Mouse (Mus musculus) megakaryocyte, embryonic 14.5 days (primary cell): ENCODE results near the gene Fgfr2.

Source experiments
- FLI1 ChIP-seq: IDR thresholded peaks from 2 replicates; pipeline ENCODE4 v1.6.1; 2012; ENCODE audit warnings: low read length, inconsistent platforms, mixed read lengths
- GATA1 ChIP-seq: IDR thresholded peaks from 3 replicates; pipeline ENCODE4 v1.6.1; 2012; ENCODE audit warnings: mixed read lengths, low read length, inconsistent platforms, borderline replicate concordance

DNA sequence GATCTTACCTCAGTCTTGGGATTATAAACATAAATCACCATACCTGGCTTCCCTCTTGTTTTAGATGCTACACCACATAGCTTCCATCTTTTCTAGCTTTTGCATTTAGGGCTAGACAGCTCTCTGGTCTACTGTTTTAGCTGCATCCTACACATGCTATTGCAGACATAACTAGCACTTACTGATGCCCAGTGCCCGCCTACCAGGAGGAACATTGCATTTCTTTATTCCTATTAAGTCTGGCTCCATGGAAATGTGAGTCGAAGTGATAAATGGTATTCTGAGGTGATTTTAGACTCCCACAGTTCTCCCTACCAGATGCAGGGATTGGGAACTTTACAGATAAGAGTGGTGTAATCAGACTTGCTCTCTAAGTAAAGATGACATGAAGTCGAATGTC is 713.3 kb downstream of the Fgfr2 start:
- TF ChIP-seq GATA1: no peak
- TF ChIP-seq FLI1: no peak
